Mouse (Mus musculus) olfactory bulb, adult 2 months (tissue): ENCODE measurements around the gene Rps6ka5. TPM values are rescaled to one million over a fixed set of nuclear protein-coding genes. Genes with fewer than 3 reads are reported as not detected.

Experiments used
- H3K27ac ChIP-seq: fragments of 200-500 bp; 2 replicates; pipeline ENCODE4 v1.5.1; 2012; ENCODE audit warnings: low read depth, low read length; ENCODE audit not compliant: insufficient read depth
- H3K4me1 ChIP-seq: fragments of 200-500 bp; 2 replicates; pipeline ENCODE4 v1.6.1; 2012; ENCODE audit warnings: low read length; ENCODE audit not compliant: control insufficient read depth, insufficient read depth
- H3K4me3 ChIP-seq: fragments of 200-500 bp; 2 replicates; pipeline ENCODE4 v1.5.1; 2012; ENCODE audit warnings: mild to moderate bottlenecking, low read depth, low read length, moderate library complexity; ENCODE audit not compliant: insufficient read depth
- CTCF ChIP-seq: fragments of 200-500 bp; IDR thresholded peaks from 2 replicates; pipeline ENCODE4 v1.5.1; 2012; ENCODE audit warnings: low read depth, mild to moderate bottlenecking, low read length, moderate library complexity; ENCODE audit not compliant: insufficient read depth
- POLR2A ChIP-seq: fragments of 200-500 bp; IDR thresholded peaks from 2 replicates; pipeline ENCODE4 v1.6.1; 2012; ENCODE audit warnings: mild to moderate bottlenecking, low read depth, low read length, moderate library complexity; ENCODE audit not compliant: insufficient read depth
- WGBS: fragments of 180-500 bp; shearing (Covaris S2); methylation state at CpG from one replicate; pipeline ENCODE4 v1.1.7; 2018; 5-methylcytosine and 5-hydroxymethylcytosine counted together
- polyA plus RNA-seq: library from polyadenylated mRNA; stranded (reverse); fragments of >200 nt; gene quantifications from 2 replicates; pipeline ENCODE4 v1.2.4, GENCODE M21; 2012; ENCODE audit warnings: low replicate concordance; ENCODE audit not compliant: missing spikeins, insufficient read depth, insufficient read length

Rps6ka5 gene
- polyA plus RNA-seq, 1 experiment: not detected

DNA sequence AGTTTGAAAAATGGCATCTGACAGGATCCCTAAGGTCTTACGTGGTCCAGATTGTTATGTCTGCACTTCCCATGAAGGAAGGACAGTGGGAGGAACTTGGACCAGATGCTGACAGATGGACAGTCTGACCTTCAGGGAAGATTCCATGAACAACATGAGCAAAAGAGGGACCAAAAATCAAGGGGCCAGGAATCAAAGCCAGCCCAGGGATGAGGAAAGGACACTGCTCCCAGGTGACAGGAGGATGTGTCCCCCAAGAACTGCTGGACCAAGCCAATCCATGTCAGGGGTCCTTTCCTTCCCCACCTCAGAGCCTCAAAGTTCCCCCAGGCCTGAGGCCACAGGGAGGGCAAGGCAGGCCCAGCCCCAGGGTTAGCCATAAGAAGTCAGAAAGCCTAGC lies 212.2 kb downstream of the Rps6ka5 start:
- TF ChIP-seq CTCF (no peak), POLR2A (0 out of 2 replicates have a peak, but pooled peaks have one; percentile 13)
- Histone ChIP-seq H3K4me3 (no peak overlapping the region), H3K4me1 (peaks cover 38% of the 10 kb centered on the region), H3K27ac (no peak overlapping the region)
- WGBS: 84% methylated on average over 1 of the region's 1 CpGs

GRCm38 (mm10) chr12:100513131-100513530 lies 213.7 kb downstream of the Rps6ka5 start:
- WGBS: 86% methylated on average over 5 of the region's 5 CpGs
- H3K4me1 ChIP-seq: peaks cover 28% of the 10 kb centered on the region; the same call in 1 of the 2 replicates
- H3K4me3 ChIP-seq: no peak overlapping the region
- no peak overlapping the region for H3K27ac ChIP-seq
- TF ChIP-seq POLR2A (no peak), CTCF (no peak)

- Histone ChIP-seq H3K4me3 (no peak overlapping the region), H3K27ac (no peak overlapping the region), H3K4me1 (peaks cover 25% of the 10 kb centered on the region; the same call in 1 of the 2 replicates)
- no peak for TF ChIP-seq CTCF
- no peak for TF ChIP-seq POLR2A
- WGBS: 76% methylated on average over 9 of the region's 9 CpGs
Measured at GRCm38 (mm10) chr12:100512641-100513040, 214.1 kb downstream of the Rps6ka5 start.

GRCm38 (mm10) chr12:100509615-100510282 lies 217.0 kb downstream of the Rps6ka5 start:
- TF ChIP-seq CTCF (no peak), POLR2A (no peak)
- no peak overlapping the region for H3K27ac ChIP-seq
- no peak overlapping the region for H3K4me3 ChIP-seq
- peaks cover 21% of the 10 kb centered on the region; the same call in 1 of the 2 replicates for H3K4me1 ChIP-seq
- WGBS: 88% methylated on average over 9 of the region's 9 CpGs

DNA sequence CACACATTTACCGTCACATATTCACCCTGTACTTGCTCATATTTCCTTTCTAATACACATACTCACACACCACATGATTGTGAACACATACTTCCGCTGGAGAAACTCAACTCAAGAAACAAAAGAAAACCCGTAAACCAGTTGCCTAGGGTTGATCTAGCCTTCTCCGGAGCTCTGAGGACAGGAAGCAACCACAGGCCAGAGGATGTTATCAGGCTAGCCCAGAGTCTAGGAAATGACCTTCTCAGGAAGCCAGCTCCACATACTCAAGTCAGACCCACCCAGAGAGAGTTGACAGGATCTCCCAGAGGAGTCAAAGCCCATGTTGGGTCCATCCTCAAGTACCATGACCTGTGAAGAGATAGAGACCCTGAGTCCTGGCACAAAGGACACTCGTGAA lies 218.1 kb downstream of the Rps6ka5 start:
- TF ChIP-seq POLR2A (no peak), CTCF (no peak)
- WGBS: 91% methylated on average over 5 of the region's 5 CpGs
- no peak overlapping the region for H3K27ac ChIP-seq
- no peak overlapping the region for H3K4me3 ChIP-seq
- H3K4me1 ChIP-seq: peaks cover 21% of the 10 kb centered on the region

DNA sequence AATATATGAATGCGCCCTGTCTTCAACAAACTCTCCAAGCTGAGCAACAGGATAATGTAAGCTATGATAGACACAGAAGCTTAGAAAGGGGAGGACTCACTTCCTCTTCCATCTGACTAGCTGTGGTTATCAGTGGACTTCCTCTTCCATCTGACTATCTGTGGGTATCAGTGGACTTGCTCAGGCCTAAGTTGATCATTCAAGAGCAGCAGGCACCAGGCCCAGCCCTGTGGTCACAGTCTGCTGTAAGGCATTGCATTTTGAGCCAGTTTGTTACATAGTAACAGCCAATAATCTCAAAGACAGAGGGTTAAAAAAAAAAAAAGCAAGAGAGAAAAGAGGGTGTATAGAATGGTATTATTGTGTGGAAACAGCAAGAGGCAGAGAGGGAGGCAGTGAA lies 221.3 kb downstream of the Rps6ka5 start:
- 98% methylated on average over 1 of the region's 1 CpGs for WGBS
- H3K4me1 ChIP-seq: peaks cover 18% of the 10 kb centered on the region
- TF ChIP-seq CTCF: no peak
- TF ChIP-seq POLR2A: no peak
- no peak overlapping the region for H3K27ac ChIP-seq
- no peak overlapping the region for H3K4me3 ChIP-seq

DNA sequence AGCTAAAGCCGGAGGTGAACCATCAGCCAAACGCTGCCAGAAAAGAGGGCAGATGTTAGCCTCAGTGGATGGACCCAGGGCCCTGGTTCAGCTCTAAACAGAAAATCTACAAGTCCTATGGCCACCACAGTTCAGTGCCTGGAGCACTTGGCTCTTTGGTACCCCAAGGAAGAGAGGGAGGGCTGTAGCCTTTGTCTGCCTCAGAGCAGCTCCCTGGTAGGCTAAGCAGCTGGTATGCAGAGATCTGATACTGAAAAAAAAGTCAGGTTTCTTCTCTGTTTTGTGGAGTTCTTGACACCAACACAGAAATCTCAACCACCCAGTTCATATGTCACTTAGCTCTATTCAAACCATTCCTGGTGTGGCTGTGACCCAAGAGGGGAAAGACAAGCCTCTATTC lies 222.2 kb downstream of the Rps6ka5 start:
- no peak overlapping the region for H3K27ac ChIP-seq
- H3K4me3 ChIP-seq: no peak overlapping the region
- WGBS: 80% methylated on average over 2 of the region's 2 CpGs
- peaks cover 14% of the 10 kb centered on the region for H3K4me1 ChIP-seq
- TF ChIP-seq POLR2A (no peak), CTCF (no peak)

DNA sequence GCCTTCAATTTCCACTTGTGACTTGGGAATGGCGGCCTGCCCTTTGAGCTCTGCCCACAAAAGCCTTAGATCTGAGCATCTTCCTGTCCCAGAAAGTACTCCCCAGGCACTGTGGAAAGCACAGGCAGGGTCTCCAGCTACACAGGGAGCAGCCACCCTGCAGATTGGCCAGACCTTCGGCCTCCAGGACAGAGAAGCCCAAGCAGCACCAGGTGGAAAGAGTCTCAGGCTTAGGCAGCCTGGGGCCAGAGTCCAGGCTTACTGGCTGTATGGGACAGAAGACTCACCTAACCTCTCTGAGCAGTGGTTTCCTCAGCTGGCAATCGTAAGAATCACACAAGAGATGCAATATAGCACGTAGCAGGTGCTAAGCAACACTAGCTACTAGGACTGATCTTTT lies 223.1 kb downstream of the Rps6ka5 start:
- Histone ChIP-seq H3K4me3 (no peak overlapping the region), H3K4me1 (peaks cover 10% of the 10 kb centered on the region), H3K27ac (no peak overlapping the region)
- TF ChIP-seq POLR2A (no peak), CTCF (no peak)
- 74% methylated on average over 4 of the region's 4 CpGs for WGBS

GRCm38 (mm10) chr12:100502544-100502943 lies 224.2 kb downstream of the Rps6ka5 start:
- WGBS: 79% methylated on average over 3 of the region's 3 CpGs
- no peak overlapping the region for H3K27ac ChIP-seq

DNA sequence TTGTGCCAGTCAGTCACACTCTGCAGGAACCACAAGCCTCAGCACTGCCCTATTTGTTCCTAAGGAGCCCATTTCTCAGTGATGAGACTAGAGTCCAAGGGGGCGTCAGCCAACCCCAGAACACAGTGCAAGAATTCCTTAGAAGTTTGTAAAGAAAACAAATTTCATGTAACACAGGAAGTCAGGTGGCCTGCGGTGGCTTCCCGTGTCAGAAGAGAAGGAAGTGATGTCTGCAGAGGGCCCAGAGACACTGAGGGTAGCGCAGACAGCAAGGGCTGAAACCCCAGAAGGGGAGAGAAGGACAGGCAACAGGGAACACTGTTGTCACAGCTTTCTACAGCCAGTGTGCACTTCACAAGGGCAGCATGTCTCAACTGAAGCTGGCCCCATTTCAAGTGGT lies 225.5 kb downstream of the Rps6ka5 start:
- 75% methylated on average over 4 of the region's 4 CpGs for WGBS
- no peak overlapping the region for H3K27ac ChIP-seq
- peaks cover 10% of the 10 kb centered on the region for H3K4me1 ChIP-seq
- H3K4me3 ChIP-seq: no peak overlapping the region
- TF ChIP-seq POLR2A: no peak
- no peak for TF ChIP-seq CTCF

More at GRCm38 (mm10) chr12:100502544-100502943, 224.2 kb downstream of the Rps6ka5 start:
- Histone ChIP-seq H3K4me1 (peaks cover 10% of the 10 kb centered on the region), H3K4me3 (no peak overlapping the region)
- TF ChIP-seq CTCF (no peak), POLR2A (no peak)
